Mouse (Mus musculus) layer of hippocampus, postnatal 25 days (tissue): ENCODE data around the gene Homez. TPM values are rescaled to one million over a fixed set of nuclear protein-coding genes. Genes with fewer than 3 reads are reported as not detected.
A peak's percentile ranks its signal among the peaks of the same experiment; 100 is the strongest.

Experiments
- DNase-seq, 2 experiments: peaks; one replicate each; pipeline ENCODE4 v3.0.0; 2022; ENCODE audit warnings: mixed read lengths in 2 of 2, low spot score in 1 of 2; ENCODE audit errors: extremely low spot score in 1 of 2
- total RNA-seq, 2 experiments: library from RNA; stranded (reverse); gene quantifications; 2 replicates each; pipeline ENCODE4 v1.2.3; 2021

Gene Homez
- total RNA-seq, 2 experiments from 2014 or later: 21.9 to 23.6 TPM

DNA sequence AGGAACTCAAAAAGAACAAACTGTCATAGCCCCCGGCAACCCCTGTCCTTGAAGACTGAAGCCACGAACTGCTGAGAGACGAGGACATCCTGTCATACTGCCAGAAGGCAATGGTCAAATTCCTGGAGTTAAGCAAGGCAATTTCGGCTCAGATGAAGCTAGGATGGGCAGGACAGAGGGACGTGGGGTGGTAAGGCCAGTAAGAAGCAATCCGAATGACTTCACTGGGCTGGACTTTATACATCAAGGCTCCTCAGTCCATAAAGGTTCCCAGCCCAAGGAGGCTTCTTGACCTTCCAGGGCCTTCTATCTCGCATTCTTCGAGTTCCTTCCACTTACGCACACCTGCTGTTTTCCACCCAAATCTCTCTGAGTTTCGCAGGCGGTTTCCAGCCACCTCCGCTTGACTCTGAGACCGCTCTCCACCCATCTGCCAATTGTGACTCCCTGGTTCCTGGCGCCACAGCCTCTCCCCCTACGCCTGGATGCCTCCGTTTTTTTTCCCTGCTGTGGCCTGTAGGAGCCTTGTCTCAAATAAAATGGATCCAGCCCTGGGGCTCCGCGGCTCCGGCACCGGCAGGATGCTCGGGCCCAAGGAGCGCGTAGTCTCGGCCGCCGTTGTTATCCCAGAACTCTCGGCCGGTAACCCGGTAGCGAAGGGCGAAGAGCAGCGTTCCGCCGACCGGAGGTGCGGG, 5.2 kb upstream of the Homez start:
- no peak for DNase-seq

DNA sequence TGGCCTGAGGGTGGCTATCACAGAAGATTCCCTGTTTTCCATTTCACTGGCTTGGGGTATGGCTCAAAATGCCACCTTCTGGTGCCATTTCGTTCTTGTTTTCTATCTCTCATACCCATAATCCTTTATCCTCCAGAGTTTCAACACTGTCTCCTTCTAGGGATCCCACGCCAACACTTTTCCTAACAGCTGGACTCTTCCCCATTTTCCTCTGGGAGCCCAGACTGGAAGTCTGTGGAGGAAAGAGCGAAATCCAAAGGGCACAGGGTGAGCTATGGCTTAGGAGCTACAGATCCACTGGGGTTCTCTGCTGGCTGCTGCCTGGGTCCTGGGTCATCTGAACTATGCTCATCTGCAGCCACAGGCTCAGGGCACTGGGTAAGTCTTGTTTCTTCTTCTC, 3.4 kb upstream of the Homez start:
- DNase-seq: no peak

DNA sequence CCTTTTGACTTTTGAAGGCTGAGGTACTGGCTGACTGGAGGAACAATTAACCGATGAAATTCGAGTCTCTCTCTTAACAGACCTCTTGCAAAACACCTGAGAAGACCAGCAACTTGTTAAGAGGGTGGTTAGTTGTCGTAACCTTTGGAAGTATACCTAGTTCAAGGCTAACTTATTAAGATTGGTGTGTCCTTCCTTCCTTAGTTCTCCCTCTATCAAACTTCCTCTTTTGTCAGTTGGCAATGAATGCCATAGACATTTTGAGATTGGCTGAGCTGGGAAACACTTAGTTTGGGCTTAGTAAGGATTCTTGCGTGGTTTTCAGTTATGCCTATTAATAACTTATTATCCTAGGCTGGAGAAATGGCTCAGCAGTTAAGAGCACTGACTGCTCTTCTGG, 2.7 kb downstream of the Homez start:
- DNase-seq: no peak

DNA sequence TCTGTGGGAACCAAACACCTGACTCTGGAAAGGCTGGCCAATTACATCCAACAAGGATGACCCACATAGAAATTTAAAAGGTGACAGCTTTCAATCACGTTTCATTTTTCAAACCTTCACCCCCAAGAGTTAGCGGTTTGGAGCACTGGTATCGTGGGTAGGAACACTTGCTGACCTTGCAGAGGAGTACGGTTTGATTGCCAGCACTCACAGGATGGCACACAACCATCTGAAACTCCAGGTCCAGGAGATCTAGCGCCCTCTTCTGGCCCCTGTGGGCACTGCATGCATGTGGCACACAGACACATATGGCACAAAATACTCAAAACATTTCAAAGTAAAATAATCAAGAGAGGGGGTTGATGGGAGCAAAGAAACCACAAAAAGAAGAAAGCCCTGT, 3.8 kb downstream of the Homez start:
- DNase-seq: no peak

DNA sequence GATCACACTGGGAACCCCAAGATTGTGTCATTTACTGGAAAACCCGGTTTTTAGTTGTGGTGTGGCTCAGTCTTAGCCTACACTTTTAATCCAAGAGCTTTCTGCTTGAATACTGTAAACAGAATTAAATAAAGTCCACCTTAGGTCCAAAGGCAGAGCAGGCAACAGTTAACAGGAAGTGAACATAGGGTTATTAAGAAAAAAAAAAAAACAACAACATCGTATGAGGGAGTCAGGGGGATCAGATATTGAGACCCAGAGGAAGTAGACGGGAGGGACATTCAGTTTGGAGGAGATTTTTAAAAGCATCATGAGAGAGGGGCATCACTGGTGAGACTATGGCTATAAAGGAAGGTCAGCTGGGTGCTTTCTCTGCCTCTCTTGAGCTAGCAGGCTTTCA, 4.5 kb downstream of the Homez start:
- no peak for DNase-seq

DNA sequence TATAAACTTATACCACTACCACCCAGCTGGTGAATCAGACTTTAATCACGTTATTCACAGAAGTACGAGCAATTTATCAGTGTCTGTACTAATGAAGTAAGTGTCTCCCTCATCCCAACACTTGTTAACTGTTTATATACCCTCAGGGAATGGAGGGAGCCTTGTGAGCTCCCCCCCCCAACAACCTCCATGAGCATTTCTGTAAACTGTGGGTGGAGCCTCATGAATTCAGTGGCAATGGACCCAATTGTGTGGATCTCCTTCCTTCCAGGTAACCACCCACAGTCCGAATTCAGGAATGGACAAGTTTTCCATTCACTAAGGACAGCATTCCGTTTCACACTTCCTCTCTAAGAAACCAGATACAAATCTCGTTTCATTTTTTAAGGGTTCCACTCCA, 5.1 kb downstream of the Homez start:
- no peak for DNase-seq

DNA sequence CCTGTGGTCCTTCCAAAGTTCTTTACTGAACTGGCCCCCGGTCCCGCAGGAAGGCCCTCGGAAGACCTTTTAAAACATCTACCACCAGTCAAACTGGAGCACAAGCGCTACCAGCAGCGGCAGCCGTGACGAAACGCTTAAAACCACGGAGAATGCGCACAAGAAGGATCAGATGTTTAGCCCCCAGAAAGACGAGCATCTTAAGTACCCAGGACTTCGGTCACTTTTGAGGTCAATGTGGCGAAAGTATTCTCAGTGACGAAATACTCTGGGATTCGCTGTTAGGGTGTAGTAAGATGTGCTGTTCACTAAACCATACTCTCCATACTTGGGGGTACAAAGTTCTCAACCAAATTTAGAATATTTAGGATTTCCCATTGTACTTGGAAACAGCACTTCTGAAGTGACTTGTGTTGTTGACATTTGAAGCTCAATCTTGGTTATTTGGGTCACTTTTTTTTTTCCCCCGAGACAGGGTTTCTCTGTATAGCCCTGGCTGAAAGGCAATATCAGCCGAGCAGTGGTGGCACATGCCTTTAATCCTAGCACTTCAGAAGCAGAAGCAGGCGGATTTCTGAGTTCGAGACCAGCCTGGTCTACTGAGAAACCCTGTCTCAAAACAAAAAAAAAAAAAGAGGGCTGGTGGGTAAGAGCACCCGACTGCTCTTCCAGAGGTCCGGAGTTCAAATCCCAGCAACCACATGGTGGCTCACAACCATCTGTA, 6.3 kb downstream of the Homez start:
- no peak for DNase-seq

DNA sequence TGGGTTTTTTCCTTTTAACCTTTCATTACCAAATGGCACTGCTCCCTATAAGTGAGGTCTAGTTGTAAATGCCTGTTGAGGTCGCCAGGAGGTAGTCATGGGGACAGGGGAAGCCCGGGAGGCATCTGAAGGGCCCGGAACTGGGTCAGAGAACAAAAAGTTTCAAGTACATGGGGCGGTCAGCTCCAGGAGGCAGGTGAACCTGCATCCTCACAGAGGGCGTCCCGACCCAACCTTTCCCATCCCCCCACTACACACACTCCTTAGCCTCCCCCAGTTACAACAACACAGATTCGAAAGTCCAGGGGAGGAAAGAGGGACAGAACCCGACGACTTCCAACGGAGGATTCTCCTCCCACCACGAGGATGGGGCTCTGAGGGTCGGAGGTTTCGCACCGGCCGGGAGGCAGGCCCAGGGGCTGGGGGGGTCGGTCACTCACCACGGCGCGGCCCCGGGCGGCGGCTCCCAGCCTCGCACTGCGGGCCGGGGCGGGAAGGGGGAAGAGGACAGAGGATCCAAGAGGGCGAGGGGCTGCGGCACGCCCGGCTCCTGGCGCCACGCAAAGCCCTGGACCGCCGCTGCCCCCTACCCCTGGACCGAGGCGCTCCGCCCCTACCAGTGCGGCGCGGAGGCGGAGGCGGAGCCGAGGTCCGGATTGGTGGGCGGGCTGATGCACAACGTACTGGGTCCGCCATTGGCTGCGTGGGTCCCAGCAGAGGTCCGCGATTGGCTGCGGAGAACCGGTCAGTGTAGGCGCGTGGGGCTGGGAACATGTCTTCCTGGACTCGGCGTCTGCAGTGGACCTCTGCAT, 7.1 kb downstream of the Homez start:
- DNase-seq: peak; percentile 75 to 81

DNA sequence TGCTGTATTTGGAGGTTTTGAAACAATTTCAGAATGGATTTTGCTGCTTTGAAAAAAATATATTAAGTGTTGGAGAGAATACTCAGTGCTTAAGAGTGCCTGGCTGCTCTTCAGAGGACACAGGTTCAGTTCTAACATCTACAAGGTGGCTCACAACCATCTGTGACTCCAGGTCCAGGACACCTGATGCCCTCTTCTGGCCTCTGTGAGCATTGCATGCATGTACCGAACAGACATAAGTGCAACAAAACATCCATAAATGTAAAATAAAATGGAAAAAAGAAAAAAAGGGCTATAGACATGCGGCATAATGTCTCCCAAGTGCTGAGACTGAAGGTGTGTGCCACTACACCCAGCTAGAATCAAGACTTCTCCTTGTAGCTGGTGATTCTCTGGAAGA, 10.2 kb downstream of the Homez start:
- DNase-seq: peak in 1 of 2 experiments; percentile 75

DNA sequence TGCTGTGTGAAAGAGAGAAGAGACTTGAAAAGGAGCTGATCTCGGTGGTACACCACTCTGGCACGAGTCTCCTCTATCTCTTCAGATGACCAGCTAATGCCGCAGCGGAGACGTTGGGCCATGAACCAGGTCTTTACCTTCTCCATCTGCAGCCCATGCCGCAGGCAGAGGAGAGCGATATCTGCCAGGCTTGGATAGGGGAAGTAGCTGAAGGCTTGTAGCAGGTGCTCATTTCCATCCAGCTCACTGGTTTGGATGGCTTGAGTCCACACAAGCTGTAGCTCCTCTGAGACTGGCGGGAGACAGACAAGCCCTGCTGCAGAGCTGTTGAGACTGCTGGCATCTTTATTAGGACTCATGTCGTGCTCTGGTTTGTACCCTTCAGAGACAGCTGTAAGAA, 12.9 kb downstream of the Homez start:
- DNase-seq: no peak

DNA sequence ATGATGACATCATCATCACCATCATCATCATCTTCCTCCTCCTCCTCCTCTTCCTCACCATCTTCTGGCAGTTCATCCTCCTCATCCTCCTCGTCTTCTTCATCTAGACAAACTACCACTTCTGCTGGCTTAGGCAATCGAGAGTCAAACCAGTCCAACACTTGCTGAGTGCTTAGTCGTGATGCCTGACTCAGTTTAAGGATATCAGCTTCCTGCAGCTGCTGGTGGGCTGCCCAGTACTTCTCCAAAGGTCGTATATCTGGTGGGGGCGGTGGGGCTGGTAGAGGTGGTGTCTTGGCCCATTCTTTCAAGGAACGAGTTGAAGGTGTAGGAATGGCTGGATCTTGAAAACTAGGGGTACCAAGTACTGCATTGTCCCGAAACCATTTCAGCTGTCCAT, 14.1 kb downstream of the Homez start:
- no peak for DNase-seq

DNA sequence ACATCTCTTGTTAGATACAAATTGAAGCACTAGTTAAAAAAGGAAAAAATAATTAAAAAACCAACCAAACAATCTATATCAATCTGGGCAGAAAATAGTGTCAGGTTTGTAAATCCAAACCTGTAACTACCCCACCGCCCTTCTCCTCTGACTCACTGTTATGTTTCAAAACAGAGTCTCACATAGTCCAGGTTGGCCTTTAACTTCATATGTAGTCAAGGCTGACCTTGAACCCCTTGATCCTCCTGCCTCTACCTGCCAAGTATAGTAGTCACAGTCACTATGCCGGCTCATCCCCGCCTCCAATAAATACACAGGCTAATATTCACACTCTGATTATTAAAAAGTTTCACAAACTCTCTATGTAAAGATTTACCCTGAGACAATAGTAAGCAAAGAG, 15.0 kb downstream of the Homez start:
- no peak for DNase-seq

DNA sequence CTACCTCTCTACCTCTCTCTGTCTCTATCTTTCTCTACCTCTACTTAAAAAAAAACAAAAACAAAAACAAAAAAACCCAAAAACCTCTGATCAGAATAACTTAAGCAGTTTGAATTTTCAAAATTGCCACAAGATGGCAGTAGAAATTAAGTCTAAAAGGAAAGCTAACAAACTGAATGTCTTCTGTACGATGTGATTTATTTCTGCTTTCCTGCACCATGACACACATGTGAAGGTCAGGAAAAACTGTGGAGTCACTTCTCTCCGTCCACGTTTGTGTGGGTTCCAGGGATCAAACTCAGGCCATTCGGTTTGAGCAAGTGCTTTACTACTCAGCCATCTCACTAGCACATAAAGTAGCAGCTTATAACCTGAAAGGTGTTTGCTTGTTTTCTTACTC, 27.3 kb downstream of the Homez start:
- DNase-seq: no peak

DNA sequence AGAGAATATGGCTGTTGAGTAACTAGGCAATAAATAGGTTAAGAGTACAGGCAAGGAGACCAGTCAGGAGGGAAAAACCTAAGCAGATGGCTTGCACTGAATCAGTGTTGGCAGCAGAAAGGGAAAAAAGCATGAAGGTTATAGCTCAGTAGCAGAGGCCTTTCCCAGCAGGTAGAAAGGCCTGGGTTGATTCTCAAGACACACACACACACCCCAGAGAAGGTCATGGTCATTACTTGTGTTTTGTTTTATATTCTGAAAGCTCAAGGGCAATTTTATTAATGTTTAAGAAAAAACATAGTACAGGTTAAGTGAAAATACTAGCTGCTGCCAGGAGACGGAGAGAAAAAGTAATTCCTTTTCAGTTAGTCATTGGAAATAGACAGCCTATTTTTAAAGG, 47.0 kb downstream of the Homez start:
- DNase-seq: no peak

DNA sequence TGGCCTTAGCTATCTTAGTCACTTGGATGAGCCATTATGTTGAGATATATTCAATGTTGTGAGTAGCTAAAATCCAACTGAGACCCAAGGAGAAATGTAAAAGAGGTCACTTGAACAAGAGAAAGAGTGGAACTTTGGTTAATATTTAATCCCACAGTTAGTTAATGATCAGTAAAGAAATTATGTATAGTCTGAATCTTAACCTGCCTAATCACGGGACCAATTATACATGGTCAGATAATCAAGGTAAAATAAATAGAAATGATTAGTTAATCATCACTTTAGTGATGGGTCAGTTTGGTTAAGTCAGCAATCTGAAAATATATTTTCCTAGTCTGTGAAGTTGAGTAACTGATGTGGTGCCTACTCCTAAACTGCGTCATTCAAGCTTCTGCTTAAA, 48.5 kb downstream of the Homez start:
- no peak for DNase-seq

DNA sequence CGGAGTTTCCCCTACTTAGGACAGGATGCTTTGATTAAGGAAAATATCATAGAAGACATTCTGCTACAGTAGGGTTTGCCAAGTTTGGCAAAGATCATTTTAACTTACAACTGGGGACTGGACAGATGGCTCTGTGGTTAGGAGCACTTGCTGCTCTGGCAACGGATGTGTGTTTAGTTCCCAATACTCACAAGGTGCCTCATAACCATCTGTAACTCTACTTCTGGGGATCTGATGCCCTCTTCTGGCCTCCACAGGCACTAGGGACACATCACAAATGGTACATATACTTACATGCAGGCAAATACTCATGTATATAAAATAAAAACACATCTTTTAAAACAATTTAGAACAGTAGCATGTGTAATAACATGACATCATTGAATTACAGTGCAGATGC, 53.0 kb downstream of the Homez start:
- DNase-seq: peak in 1 of 2 experiments; percentile 17

DNA sequence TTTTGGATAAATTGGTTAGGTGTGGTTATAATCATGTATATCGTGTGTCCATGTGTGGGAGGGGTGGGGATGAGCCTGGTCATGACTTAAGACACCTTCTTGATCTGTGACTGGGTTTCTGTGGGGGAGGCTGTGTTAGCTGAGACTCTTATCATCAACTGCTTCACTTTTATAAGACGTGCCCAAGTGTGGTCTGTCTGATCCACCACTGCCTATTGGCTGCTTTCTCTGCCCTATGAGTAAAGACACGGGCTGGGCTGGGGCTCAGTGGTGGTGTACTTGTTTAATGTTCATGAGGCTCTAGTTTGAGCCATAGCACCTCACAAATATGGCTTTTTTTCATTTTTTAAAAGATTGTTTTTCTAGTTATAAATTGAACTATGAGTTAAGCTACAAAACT, 55.0 kb downstream of the Homez start:
- DNase-seq: no peak

DNA sequence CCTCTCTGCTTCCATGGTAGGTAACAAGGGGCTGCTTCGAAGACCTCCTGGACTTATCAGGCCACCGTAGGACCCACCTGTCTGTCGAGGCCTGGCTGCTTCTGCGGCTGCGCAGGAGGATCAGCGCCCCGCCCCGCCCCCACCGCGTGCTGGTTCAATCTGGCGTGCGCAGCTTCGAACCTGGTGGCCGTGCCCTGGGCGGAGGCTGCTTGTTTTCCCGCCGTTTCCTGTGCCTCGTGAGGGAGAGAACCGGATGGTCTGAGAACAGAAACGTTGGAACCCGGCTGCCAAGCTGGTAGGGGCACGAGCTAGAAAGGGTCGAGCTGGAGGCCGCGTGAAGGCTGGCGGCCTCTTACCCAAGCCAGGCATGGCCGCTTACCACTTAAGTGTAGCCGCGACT, 56.8 kb downstream of the Homez start, which contains the start of gene Rnf212b:
Gene Rnf212b (plus strand): TSS at position 151 of the 400 bp plus-strand sequence.
- no peak for DNase-seq

DNA sequence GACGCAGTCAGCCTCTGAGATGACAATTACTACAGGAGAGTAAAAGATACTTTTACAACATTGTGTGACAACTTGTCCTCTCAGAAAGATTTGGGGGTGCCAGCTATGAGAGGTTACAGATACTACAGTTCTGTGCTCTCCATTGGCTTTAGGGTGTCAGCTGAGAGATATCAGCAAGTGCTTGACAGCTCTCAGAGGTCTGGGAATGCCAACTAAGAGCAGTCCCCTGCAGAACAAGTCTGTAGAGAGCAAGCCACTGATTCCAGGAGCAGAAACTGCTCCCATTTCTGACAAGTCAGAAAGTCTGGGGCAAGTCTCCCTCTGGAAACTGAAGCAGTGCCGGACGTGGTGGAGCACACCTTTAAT, 61.1 kb downstream of the Homez start:
- DNase-seq: no peak

DNA sequence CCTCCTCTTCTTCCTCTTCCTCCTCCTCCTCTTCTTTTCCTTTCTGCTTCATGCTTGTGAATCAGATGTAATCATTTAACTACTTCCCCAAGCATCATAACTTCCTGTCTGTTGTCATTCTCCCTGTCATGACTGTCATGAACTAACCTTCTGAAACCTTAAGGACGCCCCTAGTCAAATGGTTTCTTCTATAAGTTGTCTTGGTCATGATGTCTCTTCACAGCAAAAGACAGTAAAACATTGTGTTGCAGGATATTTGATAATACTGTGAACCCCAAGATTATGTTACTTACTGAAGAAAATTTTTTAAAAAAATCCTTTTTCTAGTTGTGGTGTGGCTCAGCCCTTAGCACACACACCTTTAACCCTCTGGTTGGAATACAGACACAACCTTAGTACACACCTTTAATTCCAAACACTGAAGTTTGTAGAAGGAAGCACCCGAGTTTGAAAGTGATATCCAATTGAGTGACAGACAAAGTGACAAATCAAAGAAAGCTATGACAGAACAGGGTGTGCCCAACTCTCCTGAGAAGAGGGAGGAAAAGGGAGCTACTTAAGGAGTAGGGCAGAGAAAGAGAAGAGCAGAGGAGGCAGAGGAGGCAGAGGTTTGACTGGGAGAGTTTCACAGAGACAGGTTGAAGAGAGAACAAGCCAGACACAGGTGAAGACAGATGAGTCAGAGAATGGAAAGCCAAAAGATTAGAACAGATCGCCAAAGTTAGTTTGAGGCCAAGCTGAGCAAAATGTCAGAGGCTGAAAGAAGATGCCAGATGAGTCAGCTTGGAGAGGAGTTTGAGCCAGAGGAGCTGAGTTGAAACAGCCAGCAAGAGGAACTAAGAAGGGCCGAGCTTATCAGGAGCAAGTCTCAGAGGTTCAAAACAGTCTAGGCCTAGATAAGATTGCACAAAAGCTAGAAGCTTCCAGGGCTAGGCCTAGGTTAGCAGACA, 61.8 kb downstream of the Homez start:
- DNase-seq: no peak
